ENCODE assay signal across 9 mouse cellular contexts in the genomic region with DNA sequence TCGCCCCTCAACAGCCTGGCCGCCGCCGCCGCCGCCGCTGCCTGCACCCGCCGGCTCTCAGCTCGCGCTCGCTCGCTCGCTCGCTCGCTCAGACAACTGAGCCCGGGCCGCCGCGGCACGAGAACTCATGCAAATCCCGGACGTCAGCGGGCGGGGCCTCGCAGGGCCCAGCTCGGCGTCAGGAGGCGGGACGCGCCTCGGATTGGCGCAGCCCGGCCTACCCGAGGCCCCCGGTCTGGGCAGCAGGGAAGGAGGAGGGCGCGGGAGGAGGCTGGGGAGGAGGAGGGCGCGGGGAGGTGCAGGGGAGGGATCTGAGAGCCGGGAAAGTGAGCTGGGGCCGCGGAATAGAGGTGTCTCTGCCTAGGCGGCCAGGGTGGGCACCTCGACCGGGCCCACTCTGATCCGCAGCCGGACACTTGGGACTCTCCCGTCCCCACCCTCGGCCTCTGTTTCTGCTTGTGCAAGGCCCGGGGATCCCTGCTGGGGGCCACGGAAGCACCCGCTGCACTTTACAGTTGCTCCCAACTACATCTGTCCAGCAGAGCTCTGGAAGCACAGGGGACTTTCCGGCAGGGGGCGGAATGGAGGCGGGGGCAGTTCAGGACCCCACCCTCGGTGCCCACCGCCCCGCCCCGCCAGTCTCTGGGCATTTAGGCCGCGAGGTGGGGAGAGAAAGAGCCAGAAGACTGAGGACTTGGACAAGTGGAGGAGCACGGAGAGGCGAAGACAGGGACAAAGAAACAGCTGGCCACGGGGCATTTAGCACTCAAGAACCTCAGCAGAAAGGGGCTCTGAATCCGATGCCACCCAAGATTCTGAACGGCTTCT. TPM values are rescaled to one million over a fixed set of nuclear protein-coding genes. Genes with fewer than 3 reads are reported as not detected.
DNase-seq lines count a peak whose midpoint lies in the region; ATAC-seq and TF ChIP-seq lines count a peak whose summit lies in the region.
"Had no signal": no experiment of that assay in that cellular context is flagged by ENCODE, and none has a peak within 500 bp of the region (broad histone marks: within the 10 kb centered on the region; RNA-seq: fewer than 3 reads in every experiment).

A gene (minus strand): TSS at position 78 of the 828 bp plus-strand sequence.

- H3K4me3 ChIP-seq in embryonic facial prominence, embryonic 10.5 days: peak within 1 kb of the TSS; percentile 79
- H3K4me3 ChIP-seq in kidney, adult 2 months (ENCODE audit: insufficient read depth, low read depth, low read length): peak within 1 kb of the TSS; percentile 84
- H3K4me3 ChIP-seq in limb, embryonic 12.5 days (replicated peaks): peak within 1 kb of the TSS; percentile 92
- H3K4me3 ChIP-seq in midbrain, embryonic 14.5 days (replicated peaks; ENCODE audit: low read depth, low read length): peak within 1 kb of the TSS; percentile 87

- no peaks in the 10 kb centered on the region for H3K9me3 ChIP-seq in embryonic facial prominence, embryonic 10.5 days
- no peaks in the 10 kb centered on the region for H3K9me3 ChIP-seq in limb, embryonic 12.5 days
- H3K9me3 ChIP-seq in midbrain, embryonic 14.5 days (ENCODE audit: control insufficient read depth, low read length): no peaks in the 10 kb centered on the region

- TF ChIP-seq POLR2A in kidney, adult 2 months (IDR thresholded peaks at IDR 0.05; ENCODE audit: low read depth, low read length): peak; percentile 52

- under 1% methylated on average over 67 of the region's 67 CpGs for WGBS in embryonic facial prominence, embryonic 10.5 days
- 3% methylated on average over 65 of the region's 67 CpGs for WGBS in kidney, adult 2 months
- WGBS in limb, embryonic 12.5 days: under 1% methylated on average over 67 of the region's 67 CpGs
- under 1% methylated on average over 66 of the region's 67 CpGs for WGBS in midbrain, embryonic 14.5 days

- peak; percentile 73 for ATAC-seq in limb, embryonic 12.5 days (ENCODE audit: insufficient number of reproducible peaks, insufficient read depth, low FRiP score, low TSS enrichment, low read depth)
- ATAC-seq in midbrain, embryonic 14.5 days (ENCODE audit: low FRiP score, low TSS enrichment): peak; percentile 83

- peak; percentile 95 for DNase-seq in ovary, adult 18-20 months (ENCODE audit: low spot score)
- no peak for DNase-seq in ovary, postnatal 10 days (ENCODE audit: low spot score)
- DNase-seq in embryonic facial prominence, embryonic 10.5 days (ENCODE audit: low spot score): peak; percentile 98
- peak; percentile 89 to 96 for DNase-seq in heart, adult 18-20 months
- DNase-seq in kidney, adult 2 months: peak; percentile 96
- peak; percentile 98 for DNase-seq in midbrain, embryonic 14.5 days
- DNase-seq in spleen, postnatal 10 days (ENCODE audit: low spot score in 2 of 2): peak; percentile 54 to 88

- TF ChIP-seq CTCF in kidney, adult 2 months (conservative IDR thresholded peaks at IDR 0.05; ENCODE audit: insufficient read depth, insufficient read length, low read depth, low read length): peak; percentile 40

- H3K4me2 ChIP-seq in limb, embryonic 12.5 days: peak within 1 kb of the TSS; percentile 95
- H3K4me2 ChIP-seq in midbrain, embryonic 14.5 days (ENCODE audit: low read length): peak within 1 kb of the TSS; percentile 99

- H3K36me3 ChIP-seq in embryonic facial prominence, embryonic 10.5 days (replicated peaks): peaks cover 4% of the 10 kb centered on the region; the same call in 1 of the 2 replicates
- 0 out of 2 replicates have a peak, but pooled peaks cover under 1% of the 10 kb centered on the region for H3K36me3 ChIP-seq in kidney, adult 2 months (ENCODE audit: control insufficient read depth, insufficient read depth, low read length)
- H3K36me3 ChIP-seq in limb, embryonic 12.5 days: peaks cover 11% of the 10 kb centered on the region
- H3K36me3 ChIP-seq in midbrain, embryonic 14.5 days (ENCODE audit: control insufficient read depth, insufficient read depth, low read length): peaks cover 12% of the 10 kb centered on the region
- H3K36me3 ChIP-seq: G1E had no signal

- H3K9ac ChIP-seq in limb, embryonic 12.5 days (replicated peaks): peak within 1 kb of the TSS; percentile 89
- peak within 1 kb of the TSS; percentile 95 for H3K9ac ChIP-seq in midbrain, embryonic 14.5 days (replicated peaks; ENCODE audit: low read length)

- H3K27me3 ChIP-seq in embryonic facial prominence, embryonic 10.5 days (replicated peaks; ENCODE audit: low read depth, poor library complexity, severe bottlenecking): peaks cover 90% of the 10 kb centered on the region
- no peaks in the 10 kb centered on the region; the same call in 1 of the 2 replicates for H3K27me3 ChIP-seq in kidney, adult 2 months (replicated peaks; ENCODE audit: control insufficient read depth, insufficient read depth, low read length)
- peaks cover 80% of the 10 kb centered on the region for H3K27me3 ChIP-seq in limb, embryonic 12.5 days
- H3K27me3 ChIP-seq in midbrain, embryonic 14.5 days (ENCODE audit: control insufficient read depth, insufficient read depth, low read length): peaks cover 49% of the 10 kb centered on the region

- peak within 1 kb of the TSS; percentile 95 for H3K27ac ChIP-seq in embryonic facial prominence, embryonic 10.5 days (replicated peaks)
- H3K27ac ChIP-seq in kidney, adult 2 months (ENCODE audit: insufficient read depth, low read depth, low read length): peak within 1 kb of the TSS; percentile 84
- H3K27ac ChIP-seq in limb, embryonic 12.5 days: peak within 1 kb of the TSS; percentile 99
- peak within 1 kb of the TSS; percentile 99 for H3K27ac ChIP-seq in midbrain, embryonic 14.5 days (replicated peaks; ENCODE audit: low read depth, low read length)

- peaks cover 91% of the 10 kb centered on the region for H3K4me1 ChIP-seq in embryonic facial prominence, embryonic 10.5 days
- H3K4me1 ChIP-seq in kidney, adult 2 months (ENCODE audit: control insufficient read depth, insufficient read depth, low read length): peaks cover 18% of the 10 kb centered on the region
- peaks cover 85% of the 10 kb centered on the region for H3K4me1 ChIP-seq in limb, embryonic 12.5 days (replicated peaks)
- peaks cover 56% of the 10 kb centered on the region for H3K4me1 ChIP-seq in midbrain, embryonic 14.5 days (ENCODE audit: control insufficient read depth, insufficient read depth, low read length)

RNA-seq across cellular contexts. Expression of the gene that starts here (rescaled TPM):
- 4.7 and 5.2 TPM in 2 replicates for polyA plus RNA-seq in embryonic facial prominence, embryonic 10.5 days (2016; fragmentation: Nextera tagmentation; extraction: Ambion mirVana)
- 1 to 10 TPM; 6.5 to 7.2 TPM for total RNA-seq in heart, adult 18-20 months (2021)
- polyA plus RNA-seq in kidney, adult 2 months (2012; rRNA removed): 9.3 and 10.6 TPM in 2 replicates
- polyA plus RNA-seq in limb, embryonic 12.5 days (2016; fragmentation: Nextera tagmentation; extraction: Ambion mirVana): 9.8 and 12.5 TPM in 2 replicates
- polyA plus RNA-seq in midbrain, embryonic 14.5 days (2014; fragmentation: Nextera tagmentation; extraction: Ambion mirVana): 19.0 and 19.3 TPM in 2 replicates
- total RNA-seq: G1E had no signal
